13 mouse cellular contexts compared by ENCODE assay signal in genomic region chr1:45760667-45761467, GRCm38 (mm10). TPM values are rescaled to one million over a fixed set of nuclear protein-coding genes. Genes with fewer than 3 reads are reported as not detected.
DNase-seq lines count a peak whose midpoint lies in the region; ATAC-seq and TF ChIP-seq lines count a peak whose summit lies in the region.
"Had no signal": no experiment of that assay in that cellular context is flagged by ENCODE, and none has a peak within 500 bp of the region (broad histone marks: within the 10 kb centered on the region; RNA-seq: fewer than 3 reads in every experiment).

No protein-coding gene starts in this region.

- peak overlapping the region; percentile 74; the same call in 1 of the 2 replicates for H3K27ac ChIP-seq in liver, embryonic 12.5 days
- no peak overlapping the region for H3K27ac ChIP-seq in liver, postnatal 0 days (ENCODE audit: low read depth)
- peak overlapping the region; percentile 91 for H3K27ac ChIP-seq in intestine, embryonic 14.5 days (ENCODE audit: low read depth)
- H3K27ac ChIP-seq in stomach, embryonic 15.5 days: peak overlapping the region; percentile 88
- H3K27ac ChIP-seq in midbrain, embryonic 14.5 days (replicated peaks; ENCODE audit: low read depth, low read length): no peak overlapping the region
- H3K27ac ChIP-seq: neural tube, embryonic 13.5 days had no signal

- peak; percentile 77 for ATAC-seq in frontal cortex, adult (ENCODE audit: low TSS enrichment)
- peak; percentile 20 for ATAC-seq in liver, embryonic 12.5 days
- no peak for ATAC-seq in liver, postnatal 0 days
- peak; percentile 86 for ATAC-seq in intestine, embryonic 14.5 days (replicated peaks; ENCODE audit: low FRiP score, low TSS enrichment, low read depth)
- ATAC-seq in stomach, embryonic 15.5 days (ENCODE audit: insufficient read depth, low FRiP score, low read depth): peak; percentile 44; the same call in 1 of the 2 replicates
- ATAC-seq in midbrain, embryonic 14.5 days (ENCODE audit: low FRiP score, low TSS enrichment): no peak
- no peak for ATAC-seq in megakaryocyte-erythroid progenitor cell, adult 5-6 weeks (replicated peaks; ENCODE audit: low FRiP score, low TSS enrichment, poor library complexity, severe bottlenecking)
- ATAC-seq: Patski had no signal

- H3K4me2 ChIP-seq in liver, embryonic 12.5 days: peak overlapping the region; percentile 49
- H3K4me2 ChIP-seq in liver, postnatal 0 days (ENCODE audit: low read depth, low read length): no peak overlapping the region
- peak overlapping the region; percentile 23 for H3K4me2 ChIP-seq in intestine, embryonic 14.5 days (ENCODE audit: low read length)
- H3K4me2 ChIP-seq in stomach, embryonic 15.5 days: peak overlapping the region; percentile 5; the same call in 1 of the 2 replicates
- H3K4me2 ChIP-seq in midbrain, embryonic 14.5 days (ENCODE audit: low read length): no peak overlapping the region
- H3K4me2 ChIP-seq: neural tube, embryonic 13.5 days had no signal

- DNase-seq in frontal cortex, postnatal 25 days (ENCODE audit: low spot score in 2 of 2): no peak
- DNase-seq in liver, postnatal 0 days: no peak
- no peak for DNase-seq in intestine, embryonic 14.5 days (ENCODE audit: low spot score)
- DNase-seq in midbrain, embryonic 14.5 days: no peak
- DNase-seq: gastrocnemius, postnatal 10 days; kidney, postnatal 4 days; spleen, adult 18-20 months had no signal

- no peak overlapping the region for H3K9ac ChIP-seq in liver, embryonic 12.5 days
- H3K9ac ChIP-seq in liver, postnatal 0 days (replicated peaks): no peak overlapping the region
- no peak overlapping the region for H3K9ac ChIP-seq in intestine, embryonic 14.5 days (ENCODE audit: low read length)
- no peak overlapping the region for H3K9ac ChIP-seq in stomach, embryonic 15.5 days
- H3K9ac ChIP-seq in midbrain, embryonic 14.5 days (replicated peaks; ENCODE audit: low read length): no peak overlapping the region
- H3K9ac ChIP-seq: neural tube, embryonic 13.5 days had no signal

- H3K36me3 ChIP-seq in liver, embryonic 12.5 days: no peaks in the 10 kb centered on the region
- no peaks in the 10 kb centered on the region for H3K36me3 ChIP-seq in liver, postnatal 0 days (replicated peaks; ENCODE audit: insufficient read depth, low read length)
- H3K36me3 ChIP-seq in intestine, embryonic 14.5 days (ENCODE audit: control insufficient read depth, insufficient read depth, low read length): no peaks in the 10 kb centered on the region
- no peaks in the 10 kb centered on the region for H3K36me3 ChIP-seq in stomach, embryonic 15.5 days
- no peaks in the 10 kb centered on the region for H3K36me3 ChIP-seq in midbrain, embryonic 14.5 days (ENCODE audit: control insufficient read depth, insufficient read depth, low read length)
- H3K36me3 ChIP-seq: neural tube, embryonic 13.5 days had no signal

- peaks cover 41% of the 10 kb centered on the region for H3K4me1 ChIP-seq in liver, embryonic 12.5 days
- no peaks in the 10 kb centered on the region for H3K4me1 ChIP-seq in liver, postnatal 0 days (ENCODE audit: insufficient read depth)
- peaks cover 27% of the 10 kb centered on the region for H3K4me1 ChIP-seq in intestine, embryonic 14.5 days (replicated peaks; ENCODE audit: control insufficient read depth, insufficient read depth, low read length)
- H3K4me1 ChIP-seq in stomach, embryonic 15.5 days: peaks cover 3% of the 10 kb centered on the region; the same call in 1 of the 2 replicates
- no peaks in the 10 kb centered on the region for H3K4me1 ChIP-seq in midbrain, embryonic 14.5 days (ENCODE audit: control insufficient read depth, insufficient read depth, low read length)
- H3K4me1 ChIP-seq: neural tube, embryonic 13.5 days had no signal

- no peak for TF ChIP-seq CTCF in liver, postnatal 0 days (IDR thresholded peaks at IDR 0.05; ENCODE audit: low read depth)

- no peaks in the 10 kb centered on the region for H3K9me3 ChIP-seq in liver, embryonic 12.5 days (replicated peaks)
- no peaks in the 10 kb centered on the region for H3K9me3 ChIP-seq in liver, postnatal 0 days (ENCODE audit: low read length)
- H3K9me3 ChIP-seq in intestine, embryonic 14.5 days (ENCODE audit: control insufficient read depth, low read length): no peaks in the 10 kb centered on the region
- H3K9me3 ChIP-seq in stomach, embryonic 15.5 days: no peaks in the 10 kb centered on the region
- no peaks in the 10 kb centered on the region for H3K9me3 ChIP-seq in midbrain, embryonic 14.5 days (ENCODE audit: control insufficient read depth, low read length)
- H3K9me3 ChIP-seq: neural tube, embryonic 13.5 days had no signal

- H3K4me3 ChIP-seq in liver, embryonic 12.5 days: no peak overlapping the region
- H3K4me3 ChIP-seq in liver, postnatal 0 days (ENCODE audit: low read depth, low read length): no peak overlapping the region
- H3K4me3 ChIP-seq in intestine, embryonic 14.5 days (ENCODE audit: low read depth, low read length): no peak overlapping the region
- no peak overlapping the region for H3K4me3 ChIP-seq in stomach, embryonic 15.5 days (replicated peaks)
- no peak overlapping the region for H3K4me3 ChIP-seq in midbrain, embryonic 14.5 days (replicated peaks; ENCODE audit: low read depth, low read length)
- H3K4me3 ChIP-seq: neural tube, embryonic 13.5 days had no signal

- WGBS in liver, embryonic 12.5 days (ENCODE audit: insufficient replicate concordance): 44% methylated on average over 4 of the region's 4 CpGs
- WGBS in liver, postnatal 0 days (ENCODE audit: insufficient replicate concordance): 46% methylated on average over 4 of the region's 4 CpGs
- whole genome bisulfite sequencing in intestine, embryonic 14.5 days: 20% methylated on average over 4 of the region's 4 CpGs
- 16% methylated on average over 4 of the region's 4 CpGs for WGBS in stomach, embryonic 15.5 days
- 51% methylated on average over 4 of the region's 4 CpGs for WGBS in midbrain, embryonic 14.5 days

- TF ChIP-seq EP300 in liver, postnatal 0 days (IDR thresholded peaks at IDR 0.05; ENCODE audit: low read depth): no peak

- no peaks in the 10 kb centered on the region for H3K27me3 ChIP-seq in liver, embryonic 12.5 days (replicated peaks)
- H3K27me3 ChIP-seq in liver, postnatal 0 days (ENCODE audit: insufficient read depth, low read length): no peaks in the 10 kb centered on the region
- H3K27me3 ChIP-seq in intestine, embryonic 14.5 days (replicated peaks; ENCODE audit: control insufficient read depth, insufficient read depth, low read length): no peaks in the 10 kb centered on the region
- no peaks in the 10 kb centered on the region for H3K27me3 ChIP-seq in stomach, embryonic 15.5 days (replicated peaks)
- H3K27me3 ChIP-seq in midbrain, embryonic 14.5 days (ENCODE audit: control insufficient read depth, insufficient read depth, low read length): no peaks in the 10 kb centered on the region
- H3K27me3 ChIP-seq: neural tube, embryonic 13.5 days; Patski had no signal

RNA-seq across cellular contexts. Expression of gene Wdr75, which starts 34.1 kb away (rescaled TPM):
- 62.8 and 66.6 TPM in 2 replicates for polyA plus RNA-seq in liver, embryonic 12.5 days (2016; fragmentation: Nextera tagmentation; extraction: Ambion mirVana)
- polyA plus RNA-seq in liver, postnatal 0 days (2015; fragmentation: Nextera tagmentation; extraction: Ambion mirVana): 18.5 and 22.3 TPM in 2 replicates
- 80.2 and 89.0 TPM in 2 replicates for polyA plus RNA-seq in intestine, embryonic 14.5 days (2014; fragmentation: Nextera tagmentation; extraction: Ambion mirVana)
- 69.0 and 70.3 TPM in 2 replicates for polyA plus RNA-seq in stomach, embryonic 15.5 days (2015; fragmentation: Nextera tagmentation; extraction: Ambion mirVana)
- polyA plus RNA-seq in midbrain, embryonic 14.5 days (2014; fragmentation: Nextera tagmentation; extraction: Ambion mirVana): 62.7 and 66.0 TPM in 2 replicates
- 185 and 197 TPM in 2 replicates for total RNA-seq in megakaryocyte-erythroid progenitor cell, adult 5-6 weeks (2014; fragmentation: Nextera tagmentation)
- total RNA-seq in megakaryocyte-erythroid progenitor cell, adult 5-6 weeks (2017): 135 and 149 TPM in 2 replicates

Comparison
In these comparisons a context has a peak if more than half of its experiments do, and no peak if none do; other contexts are left out.
1. ATAC-seq: peak in frontal cortex, adult (single experiment), liver, embryonic 12.5 days (single experiment), intestine, embryonic 14.5 days (single experiment) and stomach, embryonic 15.5 days (single experiment); none in liver, postnatal 0 days (single experiment), midbrain, embryonic 14.5 days (single experiment) and megakaryocyte-erythroid progenitor cell, adult 5-6 weeks (single experiment).
2. H3K27ac ChIP-seq: peak in liver, embryonic 12.5 days (single experiment), intestine, embryonic 14.5 days (single experiment) and stomach, embryonic 15.5 days (single experiment); none in liver, postnatal 0 days (single experiment) and midbrain, embryonic 14.5 days (single experiment).
3. H3K4me2 ChIP-seq: peak in liver, embryonic 12.5 days (single experiment), intestine, embryonic 14.5 days (single experiment) and stomach, embryonic 15.5 days (single experiment); none in liver, postnatal 0 days (single experiment) and midbrain, embryonic 14.5 days (single experiment).